Mouse (Mus musculus) fibroblast of lung, adult 2 months (primary cell): Measurements from ENCODE around the gene Camk1d.
A peak's percentile ranks its signal among the peaks of the same experiment; 100 is the strongest.

Source experiments
- DNase-seq: peaks from one replicate; pipeline ENCODE4 v3.0.0-alpha.2; 2011; ENCODE audit warnings: low read depth

Gene Camk1d

GRCm38 (mm10) chr2:5707871-5708733 lies 6.2 kb downstream of the Camk1d start:
- DNase-seq = no peak

GRCm38 (mm10) chr2:5706618-5707017 lies 7.7 kb downstream of the Camk1d start:
- DNase-seq = no peak

- no peak for DNase-seq
Measured at GRCm38 (mm10) chr2:5702370-5702769, 11.9 kb downstream of the Camk1d start.

GRCm38 (mm10) chr2:5700931-5701330 lies 13.4 kb downstream of the Camk1d start:
- DNase-seq = no peak

GRCm38 (mm10) chr2:5698451-5698850 lies 15.9 kb downstream of the Camk1d start:
- DNase-seq = no peak

GRCm38 (mm10) chr2:5694094-5694493 lies 20.2 kb downstream of the Camk1d start:
- no peak for DNase-seq

- no peak for DNase-seq
Measured at GRCm38 (mm10) chr2:5691729-5692128, 22.6 kb downstream of the Camk1d start.

- no peak for DNase-seq
Measured at GRCm38 (mm10) chr2:5683366-5683765, 30.9 kb downstream of the Camk1d start.

GRCm38 (mm10) chr2:5681909-5682308 lies 32.4 kb downstream of the Camk1d start:
- DNase-seq = no peak

- no peak for DNase-seq
Measured at GRCm38 (mm10) chr2:5681302-5681701, 33.0 kb downstream of the Camk1d start.

- DNase-seq = no peak
Measured at GRCm38 (mm10) chr2:5679055-5679454, 35.3 kb downstream of the Camk1d start.

GRCm38 (mm10) chr2:5677472-5677871 lies 36.8 kb downstream of the Camk1d start:
- no peak for DNase-seq

GRCm38 (mm10) chr2:5676786-5677185 lies 37.5 kb downstream of the Camk1d start:
- DNase-seq = no peak

GRCm38 (mm10) chr2:5676143-5676483 lies 38.2 kb downstream of the Camk1d start:
- peak; percentile 11 for DNase-seq

- no peak for DNase-seq
Measured at GRCm38 (mm10) chr2:5675431-5676142, 38.7 kb downstream of the Camk1d start.

GRCm38 (mm10) chr2:5674512-5674911 lies 39.8 kb downstream of the Camk1d start:
- DNase-seq = no peak

GRCm38 (mm10) chr2:5673816-5674215 lies 40.5 kb downstream of the Camk1d start:
- no peak for DNase-seq

GRCm38 (mm10) chr2:5672906-5673589 lies 41.3 kb downstream of the Camk1d start:
- DNase-seq = no peak

- no peak for DNase-seq
Measured at GRCm38 (mm10) chr2:5670146-5670545, 44.2 kb downstream of the Camk1d start.

GRCm38 (mm10) chr2:5669498-5670040 lies 44.7 kb downstream of the Camk1d start:
- no peak for DNase-seq

- DNase-seq = no peak
Measured at GRCm38 (mm10) chr2:5668940-5669339, 45.4 kb downstream of the Camk1d start.

- no peak for DNase-seq
Measured at GRCm38 (mm10) chr2:5663499-5663898, 50.8 kb downstream of the Camk1d start.

GRCm38 (mm10) chr2:5661946-5662345 lies 52.4 kb downstream of the Camk1d start:
- no peak for DNase-seq
